Mouse (Mus musculus) forebrain, postnatal 0 days (tissue): Measurements from ENCODE around the gene Gramd4. TPM values are rescaled to one million over a fixed set of nuclear protein-coding genes. Genes with fewer than 3 reads are reported as not detected.
A peak's percentile ranks its signal among the peaks of the same experiment; 100 is the strongest.

Source experiments
- ATAC-seq: fragments of 200-750 bp; cut with Nextera tagmentation; 2 replicates; pipeline ENCODE4 v1.8.0; 2017; ENCODE audit warnings: mild to moderate bottlenecking, moderate library complexity
- DNase-seq: peaks from one replicate; pipeline ENCODE4 v3.0.0-alpha.2; 2015
- H3K27ac ChIP-seq: fragments of 300-500 bp; sonication (generic); 2 replicates; pipeline ENCODE4 v1.5.1; 2014; ENCODE audit warnings: low read depth, mild to moderate bottlenecking, antibody characterized with exemption, low read length, moderate library complexity, mixed read lengths
- H3K27me3 ChIP-seq: fragments of 300-500 bp; sonication (generic); 2 replicates; pipeline ENCODE4 v1.6.1; 2014; ENCODE audit warnings: mild to moderate bottlenecking, low read length, mixed read lengths; ENCODE audit not compliant: insufficient read depth
- H3K36me3 ChIP-seq: fragments of 300-500 bp; sonication (generic); 2 replicates; pipeline ENCODE4 v1.6.1; 2014; ENCODE audit warnings: mild to moderate bottlenecking, moderate library complexity; ENCODE audit not compliant: insufficient read depth
- H3K4me1 ChIP-seq: fragments of 300-500 bp; sonication (generic); 2 replicates; pipeline ENCODE4 v1.6.1; 2014; ENCODE audit warnings: antibody characterized with exemption; ENCODE audit not compliant: insufficient read depth
- H3K4me2 ChIP-seq: fragments of 300-500 bp; sonication (generic); 2 replicates; pipeline ENCODE4 v1.6.1; 2014; ENCODE audit warnings: low read depth, mild to moderate bottlenecking, moderate library complexity
- H3K4me3 ChIP-seq: fragments of 300-500 bp; sonication (generic); 2 replicates; pipeline ENCODE4 v1.5.1; 2014; ENCODE audit warnings: low read depth, low read length, mixed read lengths
- H3K9ac ChIP-seq: fragments of 300-500 bp; sonication (generic); 2 replicates; pipeline ENCODE4 v1.6.1; 2014; ENCODE audit warnings: mild to moderate bottlenecking
- H3K9me3 ChIP-seq: fragments of 300-500 bp; sonication (generic); 2 replicates; pipeline ENCODE4 v1.6.1; 2016; ENCODE audit warnings: low read length
- CTCF ChIP-seq: sonication (generic); IDR thresholded peaks from 2 replicates; pipeline ENCODE4 v1.5.1; 2016; ENCODE audit warnings: antibody characterized with exemption, control low read depth, low read depth
- whole genome bisulfite sequencing: fragments of 180-500 bp; shearing (Covaris S2); extraction: QIAGEN DNeasy Blood & Tissue Kit; methylation state at CpG from one replicate; pipeline ENCODE4 v1.1.7; 2014; 5-methylcytosine and 5-hydroxymethylcytosine counted together
- polyA plus RNA-seq: library from polyadenylated mRNA; unstranded; fragments of >200 nt; fragmentation: Nextera tagmentation; extraction: Ambion mirVana; gene quantifications from 2 replicates; pipeline ENCODE4 v1.2.1, GENCODE M21; 2015
- total RNA-seq: library from RNA; depleted of rRNA; stranded (reverse); fragments of >200 nt; gene quantifications from 2 replicates; pipeline ENCODE4 v1.2.3, GENCODE M21; 2014

Gene Gramd4
- total and polyA plus RNA-seq, 2 experiments from 2014 or later: 28.8 to 57.0 TPM

DNA sequence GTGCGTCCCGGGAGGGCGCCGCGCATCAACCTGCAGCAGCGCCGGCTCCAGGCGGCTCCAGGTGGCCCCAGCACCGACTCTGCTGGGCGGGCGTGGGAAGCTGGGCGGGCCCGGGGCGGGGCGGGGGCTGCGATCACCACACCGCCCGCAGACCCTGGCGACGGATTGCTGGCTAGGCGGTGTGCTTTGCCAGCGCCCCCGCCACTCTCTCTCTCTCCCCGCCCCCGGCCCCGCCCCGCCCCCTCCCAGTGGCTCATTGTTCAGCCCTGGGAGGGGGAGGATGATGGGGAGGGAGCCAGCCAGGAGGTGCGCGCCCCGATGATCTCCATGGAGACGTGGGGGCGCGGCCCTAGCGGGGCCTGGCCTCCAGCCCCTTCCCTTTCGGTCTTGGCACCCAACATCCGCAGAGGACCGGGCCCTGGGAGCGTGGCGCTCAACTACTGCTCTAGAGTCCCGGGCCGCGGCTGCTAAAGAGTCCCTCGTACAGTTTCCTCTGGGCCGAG lies 23.4 kb upstream of the Gramd4 start:
- DNase-seq: peak; percentile 70
- Histone ChIP-seq H3K36me3 (no peaks in the 10 kb centered on the region), H3K27ac (peak overlapping the region; percentile 30; the same call in 1 of the 2 replicates), H3K4me3 (peak overlapping the region; percentile 54), H3K4me1 (peaks cover 3% of the 10 kb centered on the region; the same call in 1 of the 2 replicates), H3K9me3 (no peaks in the 10 kb centered on the region), H3K4me2 (peak overlapping the region; percentile 85), H3K27me3 (peaks cover 6% of the 10 kb centered on the region; the same call in 1 of the 2 replicates), H3K9ac (peak overlapping the region; percentile 35; the same call in 1 of the 2 replicates)
- ATAC-seq: peak; percentile 63
- no peak for TF ChIP-seq CTCF
- WGBS: 2% methylated on average over 37 of the region's 44 CpGs

DNA sequence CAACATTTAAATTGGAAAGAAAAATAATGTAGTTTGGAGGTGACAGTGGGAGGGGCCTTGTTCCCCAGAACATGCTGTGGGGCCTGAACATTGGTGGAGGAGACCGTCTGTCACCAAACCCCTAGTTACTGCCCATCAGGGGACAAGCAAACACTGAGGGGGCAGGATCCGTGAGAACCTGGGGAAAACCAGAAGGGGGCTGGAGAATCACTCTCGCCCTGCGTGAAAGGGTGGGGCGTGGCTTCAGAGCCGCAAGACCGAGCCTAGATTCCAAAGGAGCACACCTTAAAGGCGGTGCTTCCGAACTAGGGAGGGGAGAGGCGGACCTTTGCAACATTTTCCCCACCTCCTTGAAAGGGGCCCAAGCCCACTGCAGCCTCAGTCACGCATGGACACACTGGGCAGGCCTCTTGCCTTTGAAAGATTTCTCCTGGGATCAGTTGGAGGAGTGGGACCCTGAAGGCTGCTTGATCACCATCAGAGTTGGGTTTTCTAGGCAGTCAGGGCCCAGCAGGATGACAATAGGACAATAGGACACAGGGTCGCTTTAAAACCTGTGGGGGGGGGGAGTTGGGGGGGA lies 22.6 kb upstream of the Gramd4 start:
- Histone ChIP-seq H3K27me3 (peaks cover 6% of the 10 kb centered on the region; the same call in 1 of the 2 replicates), H3K4me2 (peak overlapping the region; percentile 85), H3K4me1 (peaks cover 3% of the 10 kb centered on the region; the same call in 1 of the 2 replicates), H3K4me3 (no peak overlapping the region), H3K36me3 (no peaks in the 10 kb centered on the region), H3K27ac (no peak overlapping the region), H3K9me3 (no peaks in the 10 kb centered on the region), H3K9ac (peak overlapping the region; percentile 33; the same call in 1 of the 2 replicates)
- no peak for ATAC-seq
- 6% methylated on average over 12 of the region's 12 CpGs for WGBS
- no peak for TF ChIP-seq CTCF
- no peak for DNase-seq

DNA sequence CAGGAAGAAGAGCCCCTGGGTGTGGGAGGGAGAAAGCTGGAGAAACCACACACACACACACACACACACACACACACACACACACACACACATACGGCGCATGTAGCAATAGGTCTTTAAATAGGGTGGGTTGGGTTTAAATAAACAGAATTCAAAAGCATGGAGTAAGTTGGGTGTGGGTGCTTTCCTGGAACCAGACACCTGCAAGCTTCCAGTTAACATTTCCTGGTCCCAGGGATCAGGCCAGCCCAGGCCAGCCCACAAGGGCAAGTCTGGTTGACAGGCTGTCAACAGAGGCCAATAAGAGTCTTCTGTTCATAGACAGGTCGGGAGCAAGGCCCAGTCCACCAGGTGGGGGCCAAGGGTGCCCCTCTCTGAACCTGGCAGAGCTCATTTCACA lies 21.6 kb upstream of the Gramd4 start:
- 72% methylated on average over 3 of the region's 3 CpGs for WGBS
- no peak for TF ChIP-seq CTCF
- H3K4me3 ChIP-seq: no peak overlapping the region
- H3K36me3 ChIP-seq: no peaks in the 10 kb centered on the region
- no peak for ATAC-seq
- no peak overlapping the region for H3K27ac ChIP-seq
- no peak overlapping the region for H3K4me2 ChIP-seq
- peaks cover 6% of the 10 kb centered on the region; the same call in 1 of the 2 replicates for H3K27me3 ChIP-seq
- no peaks in the 10 kb centered on the region for H3K9me3 ChIP-seq
- no peak for DNase-seq
- H3K4me1 ChIP-seq: peaks cover 3% of the 10 kb centered on the region; the same call in 1 of the 2 replicates
- H3K9ac ChIP-seq: no peak overlapping the region

DNA sequence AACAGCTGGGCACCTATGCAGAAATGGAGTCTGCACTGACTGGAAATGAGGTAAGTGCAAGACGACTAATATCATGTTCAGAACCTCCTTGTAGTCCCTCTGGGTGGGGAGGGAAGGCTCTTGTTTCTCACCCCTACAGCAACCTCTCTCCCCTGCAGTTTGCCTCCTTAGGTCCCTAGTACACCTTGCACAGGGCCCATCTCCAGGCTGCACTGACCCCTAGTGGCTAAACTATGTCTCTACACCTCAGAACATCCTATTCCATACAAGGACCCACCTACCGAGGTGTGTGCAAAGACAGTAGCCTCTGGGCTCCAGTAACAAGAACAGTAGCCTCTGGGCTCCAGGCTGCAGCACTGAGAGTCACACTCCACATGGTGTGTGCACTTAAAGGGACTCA lies 18.7 kb upstream of the Gramd4 start:
- peak; percentile 99 for TF ChIP-seq CTCF
- Histone ChIP-seq H3K4me3 (no peak overlapping the region), H3K4me2 (no peak overlapping the region), H3K9me3 (no peaks in the 10 kb centered on the region), H3K9ac (no peak overlapping the region), H3K36me3 (no peaks in the 10 kb centered on the region), H3K27ac (no peak overlapping the region), H3K27me3 (no peaks in the 10 kb centered on the region; the same call in 1 of the 2 replicates), H3K4me1 (peaks cover 3% of the 10 kb centered on the region; the same call in 1 of the 2 replicates)
- ATAC-seq (peak; percentile 88), DNase-seq (peak; percentile 86)
- 0% methylated on average over 2 of the region's 2 CpGs for WGBS

DNA sequence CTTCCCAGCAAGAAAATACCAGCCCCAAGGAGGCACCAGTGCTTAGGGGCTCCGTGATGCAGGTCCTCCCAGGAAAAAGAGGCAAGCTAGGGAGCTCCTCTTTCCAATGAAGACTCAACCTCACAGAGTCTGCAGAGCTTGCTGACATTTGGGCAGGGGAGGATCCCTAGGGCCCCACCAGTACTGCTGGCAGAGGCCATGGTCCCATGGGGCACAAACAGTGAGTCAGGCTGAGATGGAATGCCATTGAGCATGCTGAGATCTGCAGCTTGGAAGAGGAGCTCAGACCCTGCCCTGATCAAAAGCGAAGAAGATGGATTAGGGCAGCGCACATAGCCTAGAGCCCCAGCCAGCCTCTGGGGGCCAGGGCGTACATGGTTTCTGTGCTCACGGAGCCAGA lies 16.1 kb upstream of the Gramd4 start:
- no peak for DNase-seq
- no peak overlapping the region for H3K4me2 ChIP-seq
- ATAC-seq: no peak
- no peaks in the 10 kb centered on the region for H3K9me3 ChIP-seq
- no peaks in the 10 kb centered on the region for H3K4me1 ChIP-seq
- 87% methylated on average over 5 of the region's 5 CpGs for WGBS
- no peaks in the 10 kb centered on the region; the same call in 1 of the 2 replicates for H3K27me3 ChIP-seq
- no peaks in the 10 kb centered on the region for H3K36me3 ChIP-seq
- no peak for TF ChIP-seq CTCF
- no peak overlapping the region for H3K9ac ChIP-seq
- H3K27ac ChIP-seq: no peak overlapping the region
- no peak overlapping the region for H3K4me3 ChIP-seq

DNA sequence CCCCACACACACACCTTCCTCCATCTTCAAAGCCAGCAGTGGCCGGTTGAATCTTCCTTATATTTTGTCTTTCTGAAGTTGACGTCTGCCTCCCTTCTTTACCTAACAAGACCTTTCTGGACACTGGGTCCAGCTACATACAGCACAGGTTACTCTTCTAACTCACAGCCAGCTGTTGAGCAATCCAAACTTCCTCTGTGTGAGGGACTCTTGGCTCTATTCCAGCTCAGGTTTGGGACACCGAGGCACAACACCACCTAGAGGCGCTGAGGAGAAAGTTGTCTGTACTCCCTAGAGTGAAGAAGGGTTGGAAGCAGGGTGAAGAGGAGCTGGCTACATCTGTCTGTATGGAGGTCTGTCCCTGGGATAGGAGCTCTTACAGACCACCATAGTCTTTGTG lies 15.1 kb upstream of the Gramd4 start:
- Histone ChIP-seq H3K9ac (no peak overlapping the region), H3K27me3 (no peaks in the 10 kb centered on the region; the same call in 1 of the 2 replicates), H3K4me3 (no peak overlapping the region), H3K36me3 (no peaks in the 10 kb centered on the region), H3K27ac (no peak overlapping the region), H3K4me2 (no peak overlapping the region), H3K4me1 (no peaks in the 10 kb centered on the region), H3K9me3 (no peaks in the 10 kb centered on the region)
- no peak for ATAC-seq
- TF ChIP-seq CTCF: peak; percentile 23
- 44% methylated on average over 4 of the region's 4 CpGs for WGBS
- DNase-seq: no peak

DNA sequence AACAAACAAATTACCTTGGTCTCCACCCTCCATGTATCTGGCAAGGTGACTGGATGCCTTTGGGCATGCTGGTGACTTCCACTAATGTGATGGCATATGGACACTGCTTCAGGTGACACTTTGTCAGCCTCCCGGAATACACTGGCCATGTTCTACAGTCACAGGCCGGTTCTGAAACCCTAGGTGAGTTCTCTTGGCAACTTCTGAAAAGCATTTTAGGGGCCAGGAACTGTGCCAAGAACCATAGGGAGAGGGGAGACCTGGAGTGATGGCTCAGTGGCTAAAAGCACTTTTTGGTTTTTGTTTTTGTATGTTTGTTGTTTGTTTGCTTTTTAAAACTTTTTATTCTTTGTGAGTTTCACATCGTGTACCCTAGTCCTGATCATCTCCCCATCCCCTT lies 8.0 kb upstream of the Gramd4 start:
- 74% methylated on average over 3 of the region's 3 CpGs for WGBS
- no peaks in the 10 kb centered on the region for H3K36me3 ChIP-seq
- H3K9ac ChIP-seq: no peak overlapping the region
- TF ChIP-seq CTCF: no peak
- H3K4me1 ChIP-seq: no peaks in the 10 kb centered on the region
- no peaks in the 10 kb centered on the region for H3K27me3 ChIP-seq
- DNase-seq: no peak
- no peak for ATAC-seq
- H3K4me3 ChIP-seq: no peak overlapping the region
- no peak overlapping the region for H3K4me2 ChIP-seq
- no peak overlapping the region for H3K27ac ChIP-seq
- no peaks in the 10 kb centered on the region for H3K9me3 ChIP-seq
